Mouse (Mus musculus): ENCODE results near the gene Cit. TPM values are rescaled to one million over a fixed set of nuclear protein-coding genes. Genes with fewer than 3 reads are reported as not detected.

The Cit gene
- total and polyA plus RNA-seq, 3 experiments: 21.5 to 32.9 (median 24.1) TPM

DNA sequence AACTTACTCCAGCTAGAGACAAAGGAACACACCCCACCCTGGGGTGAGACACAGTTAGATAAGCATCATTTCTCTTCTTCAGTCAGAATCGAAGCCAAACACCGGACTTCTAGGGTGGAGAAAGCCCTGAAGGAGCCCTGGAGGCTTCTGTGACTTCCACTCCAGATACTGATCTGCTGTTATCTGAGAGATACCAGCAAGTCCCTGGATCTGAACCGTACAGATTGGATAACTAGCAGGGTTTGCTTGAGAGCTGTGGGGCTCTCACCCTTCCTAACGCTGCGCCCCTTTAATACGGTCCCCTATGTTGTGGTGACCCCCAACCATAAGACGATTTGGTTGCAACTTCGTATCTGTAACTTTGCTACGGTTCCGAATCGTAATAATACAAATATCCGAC, 177.1 kb downstream of the Cit start:
- Histone ChIP-seq H3K36me3 (ENCODE audit: control insufficient read depth in 1 of 2, insufficient read depth in 2 of 2, low read length in 2 of 2) (peaks cover 22 to 42% of the 10 kb centered on the region in 2 experiments), H3K27ac (ENCODE audit: control insufficient read depth, low read depth, low read length) (peak overlapping the region; percentile 96), H3K79me2 (ENCODE audit: control insufficient read depth, insufficient read depth, low read length, poor library complexity) (peaks cover 33% of the 10 kb centered on the region), H3K9me3 (replicated peaks; ENCODE audit: insufficient read depth, low read length) (no peaks in the 10 kb centered on the region), H3K4me3 (ENCODE audit: control insufficient read depth in 1 of 2, insufficient read depth in 1 of 2, low read depth in 2 of 2, low read length in 2 of 2) (peak overlapping the region; percentile 72 to 98), H3K4me1 (ENCODE audit: control insufficient read depth in 1 of 2, insufficient read depth in 2 of 2, low read length in 2 of 2) (peaks cover 18 to 41% of the 10 kb centered on the region in 2 experiments), H3K9ac (ENCODE audit: control insufficient read depth, low read depth, low read length, poor library complexity, severe bottlenecking) (peak overlapping the region; percentile 94), H3K27me3 (ENCODE audit: control insufficient read depth in 1 of 2, insufficient read depth in 2 of 2, low read length in 2 of 2) (no peaks in the 10 kb centered on the region)
- peak; percentile 54 for DNase-seq (ENCODE audit: low read depth, low spot score)
- TF ChIP-seq MAFK (IDR thresholded peaks at IDR 0.05; ENCODE audit: borderline replicate concordance, low read depth, low read length) (no peak), NELFE (IDR thresholded peaks at IDR 0.05; ENCODE audit: low read depth, low read length) (no peak; the same call in 1 of the 2 replicates), GATA1 (IDR thresholded peaks at IDR 0.05; ENCODE audit: low read depth, low read length) (peak; percentile 77), POLR2AphosphoS5 (IDR thresholded peaks at IDR 0.05; ENCODE audit: borderline replicate concordance, low read depth, low read length) (no peak), ZMIZ1 (IDR thresholded peaks at IDR 0.05; ENCODE audit: low read depth, low read length) (no peak), CHD1 (IDR thresholded peaks at IDR 0.05; ENCODE audit: low read depth, low read length) (no peak), KAT2A (conservative IDR thresholded peaks at IDR 0.05; ENCODE audit: low read depth, low read length) (0 out of 2 replicates have a peak, but pooled peaks have one; percentile 11), MAZ (IDR thresholded peaks at IDR 0.05; ENCODE audit: low read depth, low read length) (no peak; the same call in 1 of the 2 replicates), RCOR1 (IDR thresholded peaks at IDR 0.05; ENCODE audit: low read depth, low read length) (no peak), RAD21 (IDR thresholded peaks at IDR 0.05; ENCODE audit: low read depth, low read length) (no peak), MYB (IDR thresholded peaks at IDR 0.05; ENCODE audit: low read depth, low read length) (no peak), USF2 (IDR thresholded peaks at IDR 0.05; ENCODE audit: borderline replicate concordance in 1 of 2, insufficient read depth in 1 of 2, low read depth in 1 of 2, low read length in 2 of 2) (no peak), ZC3H11A (IDR thresholded peaks at IDR 0.05; ENCODE audit: low read depth, low read length) (no peak), USF1 (IDR thresholded peaks at IDR 0.05; ENCODE audit: low read depth, low read length) (no peak), SMC3 (IDR thresholded peaks at IDR 0.05; ENCODE audit: low read depth, low read length) (no peak), TAL1 (IDR thresholded peaks at IDR 0.05; ENCODE audit: low read length) (no peak), HCFC1 (IDR thresholded peaks at IDR 0.05; ENCODE audit: low read depth, low read length) (no peak), ZNF384 (IDR thresholded peaks at IDR 0.05; ENCODE audit: low read depth, low read length) (no peak), CHD2 (IDR thresholded peaks at IDR 0.05; ENCODE audit: low read length) (no peak), ETS1 (IDR thresholded peaks at IDR 0.05; ENCODE audit: low read depth, low read length) (no peak; the same call in 1 of the 2 replicates), TBP (IDR thresholded peaks at IDR 0.05; ENCODE audit: low read depth, low read length) (no peak), SIN3A (IDR thresholded peaks at IDR 0.05; ENCODE audit: low read length) (no peak), MEF2A (IDR thresholded peaks at IDR 0.05; ENCODE audit: extremely low read depth, insufficient replicate concordance, low read depth, low read length, poor library complexity, severe bottlenecking) (no peak), POLR2AphosphoS2 (IDR thresholded peaks at IDR 0.05; ENCODE audit: low read length) (no peak; the same call in 1 of the 2 replicates), MXI1 (IDR thresholded peaks at IDR 0.05; ENCODE audit: low read depth, low read length) (no peak), JUND (IDR thresholded peaks at IDR 0.05; ENCODE audit: low read depth, low read length) (no peak), POLR2A (IDR thresholded peaks at IDR 0.05; ENCODE audit: control insufficient read depth in 1 of 2, insufficient read depth in 1 of 2, low read depth in 1 of 2, low read length in 2 of 2, poor library complexity in 1 of 2) (no peak), ZKSCAN1 (IDR thresholded peaks at IDR 0.05; ENCODE audit: low read depth, low read length) (no peak), E2F4 (IDR thresholded peaks at IDR 0.05; ENCODE audit: borderline replicate concordance, low read depth, low read length) (no peak), NRF1 (IDR thresholded peaks at IDR 0.05; ENCODE audit: insufficient read depth, low read depth, low read length, poor library complexity, severe bottlenecking) (no peak), EP300 (IDR thresholded peaks at IDR 0.05; ENCODE audit: low read depth in 1 of 2, low read length in 2 of 2) (peak; percentile 30 to 44; a peak in 3 of 4 replicates), TCF12 (IDR thresholded peaks at IDR 0.05; ENCODE audit: low read depth, low read length) (peak; percentile 53; the same call in 1 of the 2 replicates), UBTF (IDR thresholded peaks at IDR 0.05; ENCODE audit: borderline replicate concordance, insufficient read depth, low read depth, low read length) (no peak), MAX (IDR thresholded peaks at IDR 0.05; ENCODE audit: low read length) (no peak), MYC (IDR thresholded peaks at IDR 0.05; ENCODE audit: low read depth, low read length) (no peak), GABPA (IDR thresholded peaks at IDR 0.05; ENCODE audit: low read depth, low read length) (no peak), BHLHE40 (IDR thresholded peaks at IDR 0.05; ENCODE audit: borderline replicate concordance, low read depth, low read length) (0 out of 2 replicates have a peak, but pooled peaks have one; percentile 41), ELF1 (IDR thresholded peaks at IDR 0.05; ENCODE audit: low read depth, low read length) (no peak)

Measured in MEL (cell line).